Mouse (Mus musculus) kidney, adult 9 months (tissue): Measurements from ENCODE around the gene Taldo1.

Experiments used
- DNase-seq: peaks from one replicate; pipeline ENCODE4 v3.0.0; 2022

The Taldo1 gene

DNA sequence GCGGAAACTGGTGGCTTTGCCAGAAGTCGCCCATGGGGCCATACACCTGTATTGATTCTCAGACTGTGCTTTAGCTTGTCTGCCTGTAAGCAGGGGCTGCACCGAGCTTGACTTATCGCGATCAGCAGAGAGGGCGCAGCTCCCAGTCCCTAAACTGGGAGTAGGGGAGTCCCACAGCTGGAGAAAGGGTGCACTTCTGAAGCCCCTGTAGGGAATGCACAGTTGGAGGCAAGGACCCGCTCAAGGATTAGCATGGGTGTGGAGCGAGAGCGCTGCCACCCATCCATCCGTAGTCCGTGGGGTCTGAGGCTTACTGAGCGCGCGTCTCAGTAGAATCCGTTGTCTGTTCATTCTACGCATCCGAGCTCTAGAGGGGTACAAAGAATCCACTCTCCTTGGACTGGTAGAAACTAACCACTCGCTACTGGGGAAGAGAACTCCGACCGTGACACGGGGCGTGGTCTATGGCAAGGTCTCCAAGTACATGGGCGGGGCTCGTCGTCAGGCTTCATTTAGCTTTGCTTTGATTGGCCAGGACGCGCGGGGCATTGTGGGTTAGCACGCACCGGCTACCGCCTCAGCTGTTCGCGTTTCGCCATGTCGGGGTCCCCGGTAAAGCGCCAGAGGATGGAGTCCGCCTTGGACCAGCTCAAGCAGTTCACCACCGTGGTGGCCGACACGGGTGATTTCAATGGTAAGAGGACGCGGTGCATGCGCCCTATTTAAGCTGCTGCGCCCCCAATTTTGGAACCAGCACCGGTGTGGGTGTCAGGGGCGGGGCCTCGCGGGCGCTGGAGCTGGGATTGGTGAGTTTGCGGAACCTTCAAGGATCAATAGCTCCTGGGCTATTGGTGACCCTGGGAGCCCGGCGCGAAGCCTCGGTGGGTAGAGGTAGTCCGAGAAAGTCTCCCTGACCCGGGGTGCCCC lies at the start of gene Taldo1:
Gene Taldo1, plus strand, starts transcription at position 575 of the 927 bp plus-strand sequence.
- peak; percentile 98 for DNase-seq

DNA sequence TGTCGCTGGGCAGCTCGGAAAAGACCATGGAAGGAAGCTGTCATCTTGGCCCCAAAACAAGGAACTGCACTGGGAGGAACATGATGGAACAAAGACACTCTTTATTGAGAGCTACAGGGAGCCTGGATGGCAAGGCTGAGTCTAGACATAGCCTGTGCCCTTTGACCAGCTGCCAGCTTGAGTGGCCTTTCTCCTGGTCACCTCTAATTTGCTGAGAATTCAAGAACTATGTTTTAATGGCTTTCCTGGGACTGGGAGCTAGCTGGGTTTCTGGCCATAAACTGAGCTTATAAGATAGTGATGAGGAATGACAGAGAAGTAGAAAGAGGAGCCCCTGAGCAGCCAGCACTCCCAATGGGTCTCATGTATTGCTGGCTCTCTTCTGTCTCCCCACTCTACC lies 48.8 kb upstream of the Taldo1 start:
- peak; percentile 54 for DNase-seq

DNA sequence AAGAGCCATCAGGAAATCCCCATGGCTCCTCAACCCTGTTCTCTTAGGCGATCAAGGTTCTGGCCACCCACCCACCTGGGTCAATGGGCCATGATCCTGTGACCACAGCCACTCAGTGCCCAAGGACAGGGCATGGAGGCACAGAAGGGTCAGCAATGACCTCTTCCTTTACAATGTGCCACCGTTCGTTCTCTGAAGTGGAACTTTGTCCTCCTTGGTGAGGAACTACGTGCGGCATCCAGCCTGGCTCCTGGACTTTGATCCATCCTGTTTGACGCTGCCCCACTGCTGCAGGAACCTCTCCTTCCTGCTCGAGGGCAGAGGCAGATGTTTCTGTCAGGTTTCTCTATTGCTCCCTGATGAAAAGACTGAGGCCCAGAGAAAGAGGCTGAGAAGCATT lies 48.3 kb upstream of the Taldo1 start:
- peak; percentile 86 for DNase-seq

DNA sequence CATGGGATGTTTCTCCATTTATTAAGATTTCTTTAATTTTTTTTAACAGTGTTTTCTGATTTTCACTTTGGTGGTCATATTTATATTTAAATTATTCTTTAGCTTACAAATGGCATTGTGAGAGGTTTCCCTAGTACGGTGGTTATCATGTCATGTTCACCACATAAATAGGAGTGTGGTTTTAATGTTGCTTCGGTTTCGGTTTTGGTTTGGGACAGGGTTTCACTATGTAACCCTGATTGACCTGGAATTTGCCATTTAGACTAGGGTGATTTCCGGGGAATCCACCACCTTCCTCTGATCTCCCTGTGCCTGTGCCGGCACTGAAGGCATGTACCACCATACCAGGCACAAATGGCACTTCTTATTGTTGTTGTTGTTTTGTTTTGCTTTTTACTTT lies 47.2 kb upstream of the Taldo1 start:
- no peak for DNase-seq

DNA sequence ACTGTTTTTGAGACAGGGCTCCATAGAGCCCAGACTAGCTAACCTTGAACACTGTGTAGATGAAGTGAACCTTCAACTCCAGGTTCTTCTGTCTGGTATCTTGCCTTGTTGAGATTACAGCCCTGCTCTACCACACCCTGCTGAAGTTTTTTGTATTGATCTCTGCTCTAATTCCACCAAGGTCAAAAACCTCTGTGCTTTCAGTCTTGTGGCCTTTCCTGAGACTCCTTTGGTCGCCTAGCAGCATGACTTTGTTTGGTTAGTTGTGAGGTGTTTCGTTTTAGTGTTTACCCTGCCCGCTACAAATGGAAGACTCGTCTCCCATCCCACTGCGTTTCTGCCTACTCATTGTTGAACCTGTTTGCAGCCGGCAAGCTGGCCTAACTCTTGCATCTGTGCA lies 40.9 kb upstream of the Taldo1 start:
- no peak for DNase-seq

DNA sequence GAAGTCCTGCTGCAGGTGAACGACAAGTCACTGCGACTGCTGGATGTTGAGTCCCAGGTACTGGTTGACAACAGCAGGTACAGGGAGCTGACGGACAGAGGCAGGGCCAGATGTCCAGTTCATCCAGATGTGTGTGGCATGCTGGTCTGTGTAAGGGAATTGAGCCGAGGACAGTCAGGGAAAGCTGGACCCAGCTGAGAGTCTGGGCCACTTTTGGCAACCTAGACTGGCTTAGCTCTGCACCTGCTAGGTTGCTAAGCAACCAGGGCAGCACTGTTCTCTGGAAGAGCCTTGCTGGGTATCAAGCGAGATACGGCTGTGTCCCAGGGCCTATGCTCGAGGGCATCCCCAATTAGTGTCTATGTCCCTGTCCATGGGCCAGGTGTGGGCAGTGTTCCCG lies 36.9 kb upstream of the Taldo1 start:
- DNase-seq: no peak

DNA sequence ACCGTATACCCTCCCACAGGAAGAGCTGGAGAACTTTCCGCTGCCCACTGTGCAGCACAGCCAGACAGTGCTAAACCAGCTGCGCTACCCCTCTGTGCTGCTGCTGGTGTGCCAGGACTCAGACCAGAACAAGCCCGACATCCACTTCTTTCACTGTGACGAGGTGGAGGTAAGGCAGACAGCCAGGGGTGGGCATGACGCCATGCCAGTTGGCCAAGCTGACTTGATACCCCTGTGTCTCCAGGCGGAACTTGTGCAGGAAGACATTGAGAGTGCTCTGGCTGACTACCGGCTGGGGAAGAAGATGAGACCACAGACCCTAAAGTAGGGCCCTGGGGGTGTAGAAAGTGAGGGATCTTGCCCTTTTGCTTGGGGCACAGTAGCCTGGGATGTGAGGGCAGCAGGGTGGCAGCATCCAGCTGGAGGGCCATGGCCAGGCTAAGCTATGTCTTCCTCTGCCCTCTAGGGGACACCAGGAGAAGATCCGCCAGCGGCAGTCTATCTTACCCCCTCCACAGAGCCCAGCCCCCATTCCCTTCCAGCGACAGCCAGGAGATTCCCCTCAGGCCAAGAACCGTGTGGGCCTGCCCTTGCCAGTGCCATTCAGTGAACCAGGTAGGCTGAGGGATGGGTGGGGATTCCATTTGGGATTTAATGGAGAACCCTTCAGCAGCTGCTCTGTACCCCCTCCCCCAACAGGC lies 36.2 kb upstream of the Taldo1 start:
- DNase-seq: no peak

DNA sequence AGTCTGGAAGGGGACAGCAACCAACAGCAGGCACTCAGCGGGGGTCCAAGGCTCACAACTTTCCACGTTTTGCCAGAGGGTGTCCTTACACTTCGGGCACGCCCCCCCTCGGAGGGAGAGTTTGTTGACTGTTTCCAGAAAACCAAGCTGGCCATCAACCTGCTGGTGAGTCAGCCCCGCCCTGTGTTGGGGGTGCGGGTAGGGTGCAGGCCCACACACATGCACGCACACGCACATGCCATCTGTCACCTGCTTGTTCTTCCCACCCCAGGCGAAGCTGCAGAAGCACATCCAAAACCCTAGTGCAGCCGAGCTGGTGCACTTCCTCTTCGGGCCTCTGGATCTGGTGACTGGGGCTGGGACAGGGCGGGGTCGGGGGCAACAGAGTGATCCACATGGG lies 35.0 kb upstream of the Taldo1 start:
- no peak for DNase-seq

DNA sequence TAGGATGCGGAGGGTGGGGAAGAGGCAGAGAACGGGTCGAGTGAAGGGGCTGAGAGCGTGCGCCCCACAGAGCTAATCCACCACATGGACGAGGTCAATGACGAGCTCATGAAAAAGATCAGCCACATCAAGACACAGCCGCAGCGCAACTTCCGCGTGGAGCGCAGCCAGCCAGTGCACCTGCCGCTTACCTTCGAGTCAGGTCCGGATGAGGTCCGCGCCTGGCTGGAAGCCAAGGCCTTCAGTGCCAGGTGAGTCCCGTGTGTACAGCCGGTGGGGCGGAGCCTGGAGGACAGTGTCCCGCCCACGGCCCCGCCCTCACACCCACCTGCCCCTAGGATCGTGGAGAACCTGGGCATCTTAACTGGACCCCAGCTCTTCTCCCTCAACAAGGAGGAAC lies 30.5 kb upstream of the Taldo1 start:
- DNase-seq: peak; percentile 50

DNA sequence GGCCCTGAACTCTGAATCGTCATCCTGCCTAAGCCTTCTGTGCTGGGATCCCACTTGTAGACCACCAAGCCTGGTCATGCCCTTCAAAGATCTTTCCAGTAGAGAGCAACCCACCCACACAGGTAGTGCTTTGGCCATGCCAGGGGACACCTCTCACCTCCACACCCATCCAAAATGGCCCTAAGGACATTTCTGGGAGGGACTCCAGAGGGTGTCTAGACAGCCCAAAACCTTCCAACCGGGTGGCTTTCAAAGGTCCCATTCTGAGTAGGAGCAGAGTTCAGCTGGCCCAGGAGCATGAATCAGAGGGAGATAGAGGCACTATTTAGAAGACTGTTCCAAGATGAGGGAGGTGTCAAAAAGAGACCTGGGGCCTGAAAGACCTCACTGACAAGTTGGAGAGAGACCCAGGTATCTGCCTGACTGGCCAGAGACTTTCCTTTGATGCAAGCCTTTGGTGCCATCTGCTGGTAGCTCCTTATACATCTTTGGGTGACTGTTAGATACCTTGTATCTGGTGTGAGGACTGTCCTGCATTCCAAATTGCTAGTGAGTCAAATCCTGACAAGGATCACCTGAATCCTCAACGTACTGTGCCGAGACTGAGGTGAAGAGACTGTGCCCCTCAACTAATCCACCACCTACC lies 28.8 kb upstream of the Taldo1 start:
- peak; percentile 87 for DNase-seq

DNA sequence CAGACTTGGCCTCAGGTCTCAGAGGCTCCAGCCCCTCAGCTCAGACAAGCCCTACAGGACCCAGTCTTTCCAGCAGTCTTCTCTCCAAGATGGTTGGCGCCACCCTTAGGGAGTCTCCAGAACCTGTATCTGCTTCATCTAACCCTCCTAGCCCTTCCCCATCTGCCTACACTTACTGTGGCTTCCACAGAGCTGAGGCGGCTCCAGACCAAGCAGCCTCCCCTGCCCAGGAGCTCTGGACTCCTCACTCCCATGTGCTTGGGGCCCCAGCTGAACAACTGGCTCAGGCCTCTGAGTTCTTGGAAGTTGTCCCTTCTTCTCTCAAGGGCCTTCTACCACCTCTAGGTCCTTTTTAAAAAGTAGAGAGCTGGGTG lies 28.3 kb upstream of the Taldo1 start:
- DNase-seq: no peak

DNA sequence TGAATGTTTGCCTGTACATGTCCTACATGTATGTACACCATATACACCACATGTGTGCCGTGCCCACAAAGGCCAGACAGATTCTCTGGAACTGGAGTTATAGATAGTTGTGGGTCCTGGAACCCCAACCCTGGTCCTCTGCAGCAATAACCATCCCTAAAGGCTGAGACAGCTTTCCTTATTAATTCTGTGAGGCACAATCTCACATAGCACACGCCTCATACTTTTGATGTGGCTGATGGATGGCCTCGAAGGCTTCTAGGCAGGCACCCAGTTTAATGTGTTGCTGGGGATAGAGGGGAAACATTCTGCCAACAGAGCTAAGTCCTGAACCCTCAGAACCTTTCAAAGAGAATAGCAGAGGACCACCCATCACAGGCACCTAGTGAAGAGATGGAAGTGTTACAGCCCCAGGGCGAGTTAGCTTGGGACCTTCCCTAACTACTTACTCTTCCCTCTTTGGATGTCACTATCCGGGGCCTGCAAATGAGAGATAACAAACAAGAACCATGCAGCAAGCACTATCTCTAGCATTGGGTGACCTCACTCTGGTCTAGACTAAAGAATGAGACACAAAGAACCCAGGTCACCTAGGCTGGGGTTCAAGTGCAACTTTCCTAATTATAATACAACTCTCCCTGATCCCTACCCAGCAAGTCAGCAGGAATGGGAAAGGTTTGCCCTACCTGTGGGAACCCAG lies 27.5 kb upstream of the Taldo1 start:
- no peak for DNase-seq

DNA sequence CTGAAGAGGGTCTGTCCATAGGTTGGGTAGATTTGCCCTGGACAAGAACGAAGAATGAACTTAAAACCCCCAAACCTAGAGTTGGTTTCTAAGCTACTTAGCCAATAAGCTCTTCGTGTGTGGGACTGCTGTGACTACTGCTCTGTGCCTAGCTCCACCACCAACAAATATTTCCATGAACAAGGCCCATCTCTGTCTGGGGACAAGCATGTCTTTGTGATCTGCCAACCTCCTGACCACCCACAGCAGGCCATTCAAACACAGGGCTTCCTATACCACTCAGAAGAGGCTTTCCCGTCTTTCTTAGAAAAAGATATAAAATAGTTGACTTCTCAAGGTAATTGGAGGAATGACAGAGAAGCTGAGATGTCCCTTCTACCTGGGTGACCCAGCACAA lies 27.0 kb upstream of the Taldo1 start:
- no peak for DNase-seq

DNA sequence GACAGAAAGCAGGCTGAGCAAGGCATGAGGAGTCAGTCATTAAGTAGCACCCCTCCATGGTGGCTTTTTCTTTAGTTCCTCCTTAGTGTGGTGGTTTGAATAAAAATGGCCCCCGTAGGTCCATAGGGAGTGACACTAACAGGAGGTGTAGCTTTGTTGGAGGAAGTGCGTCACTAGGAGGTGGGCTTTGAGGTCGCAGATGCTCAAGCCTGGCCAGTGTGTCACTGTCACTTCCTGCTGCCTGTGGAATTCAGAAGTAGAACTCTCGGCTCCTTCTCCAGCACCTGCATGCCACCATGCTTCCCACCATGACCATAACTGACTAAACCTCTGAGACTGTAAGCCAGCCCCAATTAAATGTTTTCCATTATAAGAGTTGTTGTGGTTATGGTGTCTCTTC lies 24.6 kb upstream of the Taldo1 start:
- DNase-seq: no peak

DNA sequence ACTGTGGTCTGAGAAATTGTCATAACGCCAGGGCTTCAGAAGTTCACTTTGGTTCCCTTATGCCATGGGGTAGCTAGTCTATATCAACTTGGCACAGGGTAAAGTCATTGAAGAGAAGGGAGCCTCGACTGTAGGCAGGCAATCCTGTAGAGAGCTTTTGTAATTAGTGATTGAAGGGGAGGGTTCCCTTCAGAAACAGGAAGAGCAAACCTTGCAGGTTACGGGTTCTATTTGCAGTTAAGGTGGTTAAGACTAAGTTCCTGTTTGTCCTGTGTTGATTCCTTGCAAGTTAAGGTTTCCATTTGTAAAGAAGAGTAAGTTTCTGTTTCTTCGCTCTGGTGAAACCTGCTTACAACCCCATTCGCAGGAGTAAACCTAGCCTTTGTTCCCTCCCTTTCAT lies 22.1 kb upstream of the Taldo1 start:
- DNase-seq: no peak

DNA sequence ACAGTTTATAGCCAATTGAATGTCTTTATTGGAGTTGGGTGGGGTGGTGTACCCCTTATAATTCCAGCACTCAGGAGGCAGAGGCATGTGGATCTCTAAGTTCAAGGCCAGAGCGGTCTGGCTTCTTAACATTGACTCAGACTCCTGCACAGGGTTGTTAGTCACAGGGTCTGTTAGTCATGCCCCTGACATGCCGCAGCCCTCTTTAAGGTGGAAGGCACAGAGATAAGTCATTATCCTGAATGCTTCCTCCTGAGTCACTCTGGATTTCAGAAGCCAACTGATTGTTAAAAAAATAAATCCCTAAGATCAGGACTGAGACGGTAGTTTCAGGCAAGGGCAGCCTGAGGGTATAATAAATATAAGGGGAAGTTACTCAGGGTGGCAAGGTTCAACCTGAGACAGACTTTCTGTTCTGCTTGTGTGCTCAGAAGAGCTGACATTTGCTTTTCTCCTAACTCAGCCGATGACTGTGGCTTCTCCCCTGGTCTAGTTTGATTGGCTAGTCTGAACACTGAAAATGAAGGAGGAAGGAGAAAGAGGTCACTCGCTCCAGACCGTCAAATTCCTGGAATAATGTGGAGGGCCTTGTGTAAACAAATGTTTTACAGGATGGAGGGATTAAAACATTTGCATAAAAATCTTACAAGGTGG lies 19.9 kb upstream of the Taldo1 start:
- peak; percentile 43 for DNase-seq

DNA sequence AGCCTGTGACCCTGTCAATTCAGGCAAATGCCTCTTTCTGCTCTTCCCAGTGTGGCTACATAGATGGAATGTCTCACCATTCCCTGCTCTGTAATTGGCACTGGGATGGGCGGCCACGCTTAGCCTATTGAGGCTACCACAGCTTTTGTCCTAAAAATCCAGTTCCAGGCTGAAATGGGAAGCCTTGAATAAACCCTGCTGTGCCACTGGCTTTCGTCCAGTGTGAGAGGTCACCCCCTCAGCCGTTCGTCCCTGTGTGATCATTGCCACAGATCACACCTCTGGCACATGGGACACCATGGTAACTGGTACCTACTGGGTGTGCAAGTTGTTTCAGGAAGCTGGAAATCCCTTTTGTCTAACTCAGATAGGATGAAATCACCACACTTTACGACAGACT lies 18.4 kb upstream of the Taldo1 start:
- DNase-seq: no peak

DNA sequence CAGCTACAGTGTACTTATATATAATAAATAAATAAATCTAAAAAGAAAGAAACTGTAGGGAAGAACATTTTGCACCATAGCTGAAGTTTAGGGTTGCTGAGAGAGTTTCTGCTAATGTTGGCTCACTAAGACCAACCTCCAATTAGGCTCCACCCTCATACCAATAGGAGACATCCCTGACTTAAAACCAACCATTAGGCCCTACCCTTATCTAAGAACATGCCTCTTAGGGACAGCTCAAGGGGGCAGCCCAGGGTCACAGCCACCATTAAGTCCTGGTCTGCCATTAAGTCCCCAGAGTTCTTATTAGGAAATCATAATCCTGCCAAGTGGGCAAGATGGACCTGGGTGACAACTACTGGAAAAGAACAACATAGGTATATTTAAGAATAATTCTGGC lies 17.6 kb upstream of the Taldo1 start:
- DNase-seq: no peak

DNA sequence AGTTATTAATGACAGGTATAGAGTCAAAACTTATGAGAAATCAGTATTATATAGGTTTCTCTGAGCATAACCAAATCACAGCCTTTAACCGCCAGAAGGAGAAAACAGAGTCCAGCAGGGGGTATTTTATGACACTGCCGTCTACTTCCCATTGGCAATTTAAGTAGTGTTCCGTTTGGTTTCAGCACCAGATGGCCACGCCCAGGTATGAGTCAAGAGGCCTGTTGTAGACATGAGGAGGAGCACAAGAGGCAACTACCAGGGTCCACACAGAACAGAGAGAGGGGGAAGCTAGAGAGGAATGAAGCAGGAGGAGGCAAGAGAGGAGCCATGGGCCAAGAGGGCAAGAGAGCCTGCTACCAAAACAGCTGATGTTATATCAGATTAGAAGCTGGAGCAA lies 12.4 kb upstream of the Taldo1 start:
- no peak for DNase-seq

DNA sequence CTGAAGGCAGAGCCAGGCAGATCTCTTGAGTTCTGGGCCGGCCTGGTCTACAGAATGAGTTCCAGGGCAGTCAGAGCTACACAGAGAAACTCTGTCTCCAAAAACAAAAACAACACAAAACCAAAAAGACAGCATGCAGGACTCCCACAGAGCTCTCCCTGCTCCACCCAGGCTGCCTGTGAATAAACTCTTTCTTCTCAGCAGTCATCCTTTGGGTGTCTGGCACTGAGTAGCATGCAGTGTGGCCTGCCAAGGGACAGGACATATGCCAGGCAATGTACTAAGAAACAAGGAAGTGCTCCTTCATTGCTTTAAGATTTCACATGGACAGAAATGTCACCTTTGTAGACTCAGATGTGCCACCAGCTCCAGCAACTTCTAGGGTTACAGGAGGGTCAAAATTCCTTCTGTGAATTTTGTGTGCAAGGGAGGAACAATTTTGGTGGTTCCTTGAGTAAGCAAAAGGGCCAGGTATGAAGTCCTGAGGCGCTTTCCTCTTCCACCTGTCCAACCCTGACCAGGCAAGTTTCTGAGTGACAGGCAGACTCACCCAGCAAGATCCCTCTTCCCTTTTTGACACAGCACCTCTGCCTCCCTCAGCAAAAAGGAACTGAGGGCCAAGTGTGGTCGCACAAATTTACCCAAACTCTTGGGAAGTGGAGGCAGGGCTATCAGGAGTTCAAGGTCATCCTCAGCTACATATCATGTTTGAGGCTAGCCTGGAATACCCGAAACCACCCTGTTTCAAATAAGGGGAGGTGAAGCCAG lies 10.7 kb upstream of the Taldo1 start:
- no peak for DNase-seq

DNA sequence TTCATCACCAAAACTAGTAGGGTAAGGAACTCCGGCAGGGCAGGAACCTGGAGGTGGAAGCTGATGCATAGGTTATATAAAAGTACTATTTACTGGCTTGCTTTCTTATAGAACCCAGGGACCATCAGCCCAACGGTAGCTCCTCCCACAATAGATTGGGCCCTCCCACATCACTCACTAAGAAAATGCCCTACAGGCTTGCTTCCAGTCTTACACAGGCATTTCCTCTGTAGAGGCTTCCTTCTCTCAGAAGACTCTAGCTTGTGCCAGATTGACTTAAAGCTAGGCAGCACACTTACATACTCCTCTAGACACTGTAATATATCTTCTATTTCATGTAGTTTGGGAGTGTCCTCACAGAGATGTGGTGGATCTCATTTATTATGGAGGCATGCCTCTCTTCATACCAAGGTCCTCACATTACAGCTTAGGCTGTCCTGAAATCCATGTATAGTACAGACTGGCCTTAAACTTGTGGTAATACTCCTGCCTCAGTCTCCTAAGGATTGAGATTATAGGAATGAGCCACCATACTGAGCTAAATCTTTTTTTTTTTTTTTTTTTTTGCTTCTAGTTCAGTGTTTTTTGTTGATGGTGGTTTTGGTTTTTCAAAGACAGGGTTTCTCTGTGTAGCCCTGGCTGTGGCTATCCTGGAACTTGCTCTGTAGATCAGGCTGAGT lies 4.1 kb upstream of the Taldo1 start:
- DNase-seq: no peak
